8 mouse cellular contexts compared by ENCODE assay signal in the genomic region with DNA sequence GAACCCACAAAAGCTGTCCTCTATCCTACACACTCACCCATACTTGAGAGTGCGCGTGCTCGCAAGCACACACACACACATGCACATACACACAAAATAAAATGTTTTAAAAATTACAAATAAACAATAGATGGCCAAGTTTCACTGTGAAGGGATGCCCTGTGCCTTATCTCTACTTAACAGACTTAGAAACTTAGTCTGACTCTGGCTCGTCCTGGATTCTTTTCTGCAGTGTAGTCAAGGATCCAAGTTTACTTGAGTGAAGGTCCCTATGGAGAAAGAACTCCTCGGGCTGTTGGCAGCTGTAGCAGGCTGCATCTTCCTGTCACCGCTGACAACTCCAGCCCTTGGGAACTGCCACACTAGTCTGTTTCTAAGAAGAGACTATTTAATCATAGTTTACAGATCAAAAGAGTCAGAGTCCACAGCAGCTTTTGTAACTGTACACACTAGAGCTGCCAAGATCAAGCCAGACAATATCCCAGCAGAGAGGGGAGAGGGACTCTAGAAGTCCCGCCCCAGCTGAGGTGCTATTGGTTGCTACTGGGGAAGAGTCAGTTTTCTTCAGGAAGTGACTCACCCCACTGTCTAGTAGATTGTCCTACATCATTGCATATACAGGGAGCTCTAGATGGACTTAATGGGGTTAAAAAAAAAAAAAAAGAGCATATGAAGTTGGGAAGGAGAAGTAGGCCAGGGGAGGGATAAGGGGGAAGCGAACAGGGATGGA. TPM values are rescaled to one million over a fixed set of nuclear protein-coding genes. Genes with fewer than 3 reads are reported as not detected.
DNase-seq lines count a peak whose midpoint lies in the region; ATAC-seq and TF ChIP-seq lines count a peak whose summit lies in the region.
"Had no signal": no experiment of that assay in that cellular context is flagged by ENCODE, and none has a peak within 500 bp of the region (broad histone marks: within the 10 kb centered on the region; RNA-seq: fewer than 3 reads in every experiment).

No protein-coding gene starts in this region.

- H3K9ac ChIP-seq in intestine, embryonic 16.5 days (ENCODE audit: low read depth, low read length): no peak overlapping the region
- H3K9ac ChIP-seq: embryonic facial prominence, embryonic 12.5 days had no signal

- 70% methylated on average over 8 of the region's 8 CpGs for WGBS in intestine, embryonic 16.5 days

- no peaks in the 10 kb centered on the region for H3K36me3 ChIP-seq in intestine, embryonic 16.5 days (ENCODE audit: control insufficient read depth, insufficient read depth, low read length)
- H3K36me3 ChIP-seq: embryonic facial prominence, embryonic 12.5 days had no signal

- no peaks in the 10 kb centered on the region for H3K27me3 ChIP-seq in intestine, embryonic 16.5 days (replicated peaks; ENCODE audit: control insufficient read depth, insufficient read depth, low read length)
- H3K27me3 ChIP-seq: embryonic facial prominence, embryonic 12.5 days had no signal

- DNase-seq in CD4-positive helper T cell, adult 2 months (ENCODE audit: low read depth, low spot score): peak; percentile 45
- peak; percentile 76 for DNase-seq in MN1 (ENCODE audit: low spot score)
- peak; percentile 53 for DNase-seq in gastrocnemius, adult 2 months
- DNase-seq in lung, postnatal 25 days (ENCODE audit: low spot score): peak; percentile 54
- no peak for DNase-seq in layer of hippocampus, adult 11-12 months (ENCODE audit: low spot score)
- no peak for DNase-seq in spleen, postnatal 36 days (ENCODE audit: low spot score in 2 of 2)

- H3K4me2 ChIP-seq in intestine, embryonic 16.5 days (ENCODE audit: low read depth, low read length): no peak overlapping the region
- H3K4me2 ChIP-seq: embryonic facial prominence, embryonic 12.5 days had no signal

- TF ChIP-seq CTCF in gastrocnemius, adult 2 months (IDR thresholded peaks at IDR 0.05): no peak

- peak; percentile 91 for ATAC-seq in intestine, embryonic 16.5 days

- no peaks in the 10 kb centered on the region for H3K4me1 ChIP-seq in intestine, embryonic 16.5 days (ENCODE audit: control insufficient read depth, insufficient read depth, low read length)

- H3K9me3 ChIP-seq in intestine, embryonic 16.5 days (ENCODE audit: control insufficient read depth, low read length): no peaks in the 10 kb centered on the region
- H3K9me3 ChIP-seq: embryonic facial prominence, embryonic 12.5 days had no signal

- no peak overlapping the region for H3K4me3 ChIP-seq in gastrocnemius, adult 2 months
- no peak overlapping the region for H3K4me3 ChIP-seq in intestine, embryonic 16.5 days (ENCODE audit: low read length)
- H3K4me3 ChIP-seq: embryonic facial prominence, embryonic 12.5 days had no signal

- intact Hi-C loops in gastrocnemius, adult 2 months (cut with DNase I): no loop called here

- H3K27ac ChIP-seq in gastrocnemius, adult 2 months: peak overlapping the region; percentile 56; the same call in 1 of the 2 replicates
- H3K27ac ChIP-seq in intestine, embryonic 16.5 days (ENCODE audit: low read length): peak overlapping the region; percentile 48; the same call in 1 of the 2 replicates
- H3K27ac ChIP-seq: embryonic facial prominence, embryonic 12.5 days had no signal

RNA-seq across cellular contexts. Expression of gene Rbbp6, which starts 10.1 kb away (rescaled TPM):
- 10 to 100 TPM; 25.7 to 30.5 TPM for total RNA-seq in gastrocnemius, adult 2 months (2021)
- 15.5 and 16.5 TPM in 2 replicates for polyA plus RNA-seq in intestine, embryonic 16.5 days (2015; fragmentation: Nextera tagmentation; extraction: Ambion mirVana)

Comparison
In these comparisons a context has a peak if more than half of its experiments do, and no peak if none do; other contexts are left out.
1. DNase-seq: peak in CD4-positive helper T cell, adult 2 months (single experiment), MN1 (single experiment), gastrocnemius, adult 2 months (single experiment) and lung, postnatal 25 days (single experiment); none in layer of hippocampus, adult 11-12 months (single experiment) and spleen, postnatal 36 days (0 of 2).